Mouse (Mus musculus) ES-Bruce4 (cell line): ENCODE measurements around the gene Sorcs2.

Experiments
- CTCF ChIP-seq: IDR thresholded peaks from one replicate; pipeline ENCODE4 v1.8.1; 2011; ENCODE audit warnings: low read depth, low read length
- POLR2A ChIP-seq: IDR thresholded peaks from one replicate; pipeline ENCODE4 v1.8.1; 2011; ENCODE audit warnings: low read length; ENCODE audit not compliant: insufficient read depth

- TF ChIP-seq CTCF = no peak
- TF ChIP-seq POLR2A = no peak
These were observed 246.9 kb downstream of the Sorcs2 start for GRCm38 (mm10) chr5:36151086-36151485.
